Mouse (Mus musculus): ENCODE data around the gene Tmem161a. TPM values are rescaled to one million over a fixed set of nuclear protein-coding genes. Genes with fewer than 3 reads are reported as not detected.
"Not testable (repeated sequence)": the region's sequence is repeated elsewhere in the genome, so short reads cannot be mapped to it uniquely, and the experiment has no call there.

Gene Tmem161a
- total RNA-seq, 2 experiments from 2014 or later, result 48.7 to 59.9 TPM

DNA sequence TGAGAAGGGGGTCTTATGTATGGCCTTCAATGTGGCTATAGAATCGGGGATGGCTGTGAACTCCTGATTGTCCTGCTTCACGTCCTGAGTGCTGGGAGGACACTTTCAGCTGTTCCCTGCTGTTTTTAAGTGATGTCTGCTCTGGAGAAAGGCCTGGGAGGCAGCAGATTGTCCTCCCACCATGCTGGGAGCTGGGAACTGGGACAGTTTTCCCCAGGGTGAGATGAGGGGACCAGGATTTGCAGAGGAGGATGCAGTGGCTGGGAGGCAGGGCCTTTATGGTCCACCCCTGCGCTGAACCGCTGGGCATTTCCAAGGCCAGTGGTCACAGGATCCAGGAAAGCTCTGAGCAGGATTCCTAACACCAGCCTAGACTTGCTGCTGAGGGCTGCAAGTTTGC lies 30.9 kb downstream of the Tmem161a start:
- DNase-seq (ENCODE audit: extremely low spot score in 1 of 2, low spot score in 1 of 2), result no peak

DNA sequence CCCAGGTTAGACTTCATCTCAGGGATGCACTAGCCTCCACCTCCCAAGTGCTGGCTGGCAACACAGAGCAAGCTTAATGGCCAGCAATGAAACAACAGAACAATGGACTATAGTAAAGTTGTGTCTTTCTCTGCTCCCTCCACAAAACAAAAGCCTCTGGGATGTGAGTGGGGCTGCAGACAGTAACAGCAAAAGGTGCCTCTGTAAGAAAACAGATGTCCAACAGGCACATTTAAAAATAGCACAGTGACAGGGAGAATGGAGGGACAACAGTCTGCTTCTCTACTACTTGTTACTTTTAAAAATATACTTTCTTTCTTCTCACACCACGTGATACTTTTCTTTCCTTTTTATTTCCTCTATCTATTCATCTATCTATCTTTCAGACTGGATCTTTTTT lies 32.6 kb downstream of the Tmem161a start:
- DNase-seq (ENCODE audit: extremely low spot score in 1 of 2, low spot score in 1 of 2), result no peak

DNA sequence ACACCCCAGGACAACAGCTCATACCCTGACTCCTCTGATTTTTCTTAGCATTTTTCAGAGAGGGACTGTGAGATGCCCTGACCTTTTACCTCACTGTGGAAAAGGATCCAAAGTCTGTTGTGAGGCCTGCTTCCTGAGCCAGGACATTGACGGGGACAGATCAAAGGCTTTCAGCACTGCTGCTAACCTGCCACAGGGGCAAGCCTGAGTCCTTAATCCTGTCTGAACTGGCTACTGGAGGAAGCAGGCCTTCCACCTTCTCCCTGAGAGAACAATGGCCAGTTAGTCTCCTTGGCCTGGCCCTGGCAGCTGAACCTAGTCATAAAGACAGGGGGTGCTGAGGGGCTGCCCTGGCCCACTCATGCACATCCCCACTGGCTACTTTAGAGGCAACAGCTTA lies 36.0 kb downstream of the Tmem161a start:
- DNase-seq (ENCODE audit: extremely low spot score in 1 of 2, low spot score in 1 of 2), result no peak

DNA sequence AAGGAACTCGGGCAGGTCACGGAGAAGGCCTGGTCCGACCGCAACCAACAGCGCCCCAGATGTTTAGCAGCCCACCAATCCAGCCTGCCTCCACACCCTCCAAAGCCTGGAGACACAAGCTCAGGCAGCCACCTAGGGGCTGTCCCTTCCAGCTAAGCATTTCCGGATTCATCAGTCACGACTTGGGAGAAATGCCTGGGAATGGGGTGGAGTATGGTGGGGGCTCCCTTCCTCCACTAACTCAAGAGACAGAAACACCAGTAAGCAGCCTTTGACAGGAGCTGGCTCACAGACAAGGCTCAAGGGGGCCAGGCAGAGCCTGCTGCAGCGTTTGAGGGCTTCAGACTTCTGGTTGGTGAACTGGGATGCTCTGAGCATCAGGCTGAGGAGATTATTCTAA lies 38.4 kb downstream of the Tmem161a start:
- DNase-seq (ENCODE audit: extremely low spot score in 1 of 2, low spot score in 1 of 2), result no peak

DNA sequence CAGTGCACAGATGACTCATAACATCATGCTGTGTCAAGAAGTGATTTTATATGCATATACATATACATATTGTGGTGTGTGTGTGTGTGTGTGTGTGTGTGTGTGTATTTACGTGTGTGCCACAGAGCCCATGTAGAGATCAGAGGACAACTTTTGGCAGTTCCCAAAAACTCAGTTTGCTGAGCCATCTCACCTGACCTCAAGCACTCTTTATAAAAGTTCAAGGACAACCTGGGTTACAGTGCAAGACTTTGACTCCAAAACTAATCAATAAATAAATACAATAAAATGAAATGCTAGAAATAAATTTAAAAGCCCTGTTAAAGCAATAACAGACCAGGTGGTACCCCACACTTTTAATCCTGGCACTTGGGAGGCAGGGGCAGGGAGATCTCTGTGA lies 39.1 kb downstream of the Tmem161a start:
- no peak for DNase-seq (ENCODE audit: extremely low spot score in 1 of 2, low spot score in 1 of 2)

DNA sequence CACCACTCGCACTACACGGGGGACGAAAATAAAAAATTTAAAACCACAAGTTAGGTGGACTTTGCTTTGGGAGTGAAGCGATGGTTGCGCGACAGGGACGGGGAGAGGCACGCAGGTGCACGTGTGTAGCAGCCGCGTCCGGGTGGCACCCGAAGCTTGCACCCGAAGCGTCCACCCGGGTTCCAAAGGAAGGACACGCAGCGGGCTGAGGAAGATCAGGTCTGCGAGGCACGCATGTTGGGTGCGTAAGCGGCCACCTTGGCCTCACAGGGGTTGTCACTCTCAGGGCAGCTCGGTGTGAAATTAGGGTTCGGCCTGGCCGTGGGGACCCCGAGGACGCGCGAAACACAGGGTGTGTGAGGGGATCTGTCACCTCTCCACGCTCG lies 39.6 kb downstream of the Tmem161a start:
- DNase-seq (ENCODE audit: extremely low spot score in 1 of 2, low spot score in 1 of 2), result peak in 1 of 2 experiments; percentile 42

DNA sequence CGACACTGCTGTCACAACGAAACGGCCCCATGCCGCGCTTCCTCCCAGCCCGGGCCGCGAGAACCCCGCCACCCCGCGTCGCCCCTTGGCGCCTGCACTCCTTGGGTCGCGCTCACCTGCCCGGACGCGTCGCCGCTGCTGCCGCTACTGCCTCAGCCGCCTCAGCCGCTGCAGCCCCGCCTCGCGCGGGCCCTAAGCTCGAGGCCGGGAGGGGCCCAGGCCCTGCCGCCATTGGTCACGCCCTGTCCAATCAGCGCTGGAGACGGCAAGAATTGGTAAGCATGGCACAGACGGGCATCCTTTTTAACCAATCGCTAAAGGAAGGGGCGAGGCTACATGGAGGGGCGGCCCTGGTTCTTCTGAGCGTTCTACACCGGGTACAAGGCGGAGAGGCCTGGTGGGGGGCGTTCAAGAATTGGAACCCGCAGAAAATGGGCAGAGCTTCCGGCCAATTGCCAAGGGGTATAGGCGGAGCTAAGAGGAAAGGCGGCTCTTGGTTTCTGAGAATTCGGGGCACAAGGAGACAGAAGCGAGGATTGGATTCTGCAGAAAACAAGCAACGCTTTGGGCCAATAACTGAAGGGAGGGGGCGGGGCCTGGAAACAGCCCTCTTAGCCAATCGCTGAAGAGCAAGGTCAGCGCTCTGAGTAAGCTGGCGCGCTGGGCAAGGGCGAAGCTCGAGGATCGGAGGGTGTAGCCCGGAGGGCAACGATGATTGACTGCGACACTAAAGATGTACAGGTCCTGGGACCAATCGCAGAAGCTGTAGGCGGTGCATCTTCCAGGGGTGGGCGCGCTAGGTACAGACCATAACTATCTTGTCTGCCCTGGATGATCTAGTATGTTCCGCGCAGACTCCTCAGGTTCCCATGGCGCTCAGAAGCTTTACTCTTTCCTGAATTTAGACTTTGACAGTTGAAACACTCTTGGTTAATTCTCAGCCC lies 40.2 kb downstream of the Tmem161a start, which contains the start of gene Slc25a42:
Gene Slc25a42 (minus strand): TSS at position 194 of the 944 bp plus-strand sequence.
- DNase-seq (ENCODE audit: extremely low spot score in 1 of 2, low spot score in 1 of 2), result peak; percentile 86 to 90

DNA sequence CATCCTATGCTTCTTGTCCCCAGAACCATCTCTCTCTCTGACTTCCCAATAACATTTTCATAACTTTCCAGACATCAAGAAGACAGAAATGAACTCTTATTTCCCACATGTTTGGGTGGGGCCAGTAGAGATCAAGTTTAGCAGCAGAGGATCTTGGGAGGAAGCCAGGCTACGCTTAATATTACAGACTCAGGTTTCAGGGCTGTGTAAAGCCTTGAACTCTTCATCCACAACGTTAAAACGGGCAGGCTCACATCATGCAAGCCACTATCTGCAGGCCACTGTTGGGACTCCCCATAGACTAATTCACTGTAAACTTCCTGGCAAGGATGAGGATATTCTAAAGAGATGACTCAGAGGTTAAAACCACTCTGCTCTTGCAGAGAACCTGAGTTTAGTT lies 42.3 kb downstream of the Tmem161a start:
- no peak for DNase-seq (ENCODE audit: extremely low spot score in 1 of 2, low spot score in 1 of 2)

DNA sequence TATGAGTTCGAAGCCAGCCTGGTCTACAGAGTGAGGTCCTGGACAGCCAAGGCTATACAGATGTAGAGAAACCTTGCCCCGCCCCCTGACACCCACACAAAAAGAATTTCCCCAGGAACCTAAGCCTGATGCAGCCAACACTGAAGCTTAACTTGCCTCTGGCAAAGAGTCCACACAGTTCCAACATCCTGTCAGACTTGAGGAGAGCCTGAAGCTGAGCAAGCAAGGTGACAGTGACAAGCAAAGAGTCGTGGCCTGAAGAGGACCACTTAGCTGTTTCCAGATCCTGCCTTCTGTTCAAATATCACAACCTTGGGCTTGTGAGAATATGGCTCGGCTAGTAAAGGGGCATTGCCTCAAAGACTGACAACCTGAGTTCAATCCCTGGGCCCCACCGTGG lies 42.9 kb downstream of the Tmem161a start:
- DNase-seq (ENCODE audit: extremely low spot score in 1 of 2, low spot score in 1 of 2), result no peak

DNA sequence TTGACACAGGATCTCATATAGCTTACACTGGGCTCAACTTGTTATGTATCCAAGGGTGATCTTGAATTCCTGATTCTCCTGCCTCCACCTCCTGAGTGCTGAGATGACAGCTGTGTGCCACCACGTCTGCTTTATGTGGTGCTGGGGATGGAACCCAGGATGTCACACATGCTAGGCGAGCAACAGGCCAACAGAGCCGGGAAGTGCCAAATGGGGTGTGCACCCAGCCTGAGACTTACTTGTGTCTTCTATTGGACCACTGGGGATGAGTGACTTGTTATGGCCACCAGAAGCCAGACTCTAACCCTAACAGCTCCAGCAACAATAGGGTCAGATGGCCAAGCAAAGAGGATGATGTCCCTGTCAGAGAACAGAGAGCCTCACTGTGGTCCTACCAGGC lies 44.0 kb downstream of the Tmem161a start:
- DNase-seq (ENCODE audit: extremely low spot score in 1 of 2, low spot score in 1 of 2), result not testable (repeated sequence)

DNA sequence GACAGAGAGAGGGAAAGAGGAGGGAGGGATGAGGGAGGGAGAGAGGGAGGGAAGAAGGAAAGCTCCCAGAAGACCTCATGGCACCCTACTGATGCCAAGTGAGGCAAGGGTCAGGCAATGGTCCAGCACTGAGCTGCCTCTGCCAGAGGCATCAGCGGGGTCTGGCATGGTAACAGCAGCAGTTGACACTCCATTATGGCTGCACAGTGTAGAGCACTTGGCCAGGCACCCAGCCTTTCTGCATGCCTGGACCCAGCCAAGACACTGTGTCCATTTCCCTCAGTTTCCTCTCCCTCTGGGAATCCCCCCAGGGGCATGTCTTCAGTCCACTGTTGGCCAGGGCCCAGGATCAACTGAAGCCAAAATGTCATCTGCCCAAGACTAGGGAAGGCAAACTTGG lies 44.4 kb downstream of the Tmem161a start:
- peak; percentile 29 to 62 for DNase-seq (ENCODE audit: extremely low spot score in 1 of 2, low spot score in 1 of 2)

DNA sequence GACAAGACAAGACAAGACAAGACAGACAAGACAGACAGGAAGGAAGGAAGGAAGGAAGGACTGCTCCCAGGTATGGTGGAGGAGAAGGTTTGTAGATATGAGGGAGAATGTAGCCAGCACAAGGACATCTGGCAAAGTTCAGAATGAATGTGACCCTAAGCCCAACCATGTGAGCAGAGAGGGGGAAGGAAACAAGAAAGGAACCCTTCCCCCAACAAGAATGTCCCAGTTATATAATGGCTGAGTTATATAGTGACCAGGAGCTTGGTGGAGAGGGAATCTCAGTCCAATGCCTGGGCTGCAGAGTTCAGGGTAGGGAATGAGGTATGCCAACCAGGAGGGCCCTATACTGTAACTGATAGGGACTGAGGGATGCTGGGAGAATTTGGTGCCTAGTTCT lies 45.3 kb downstream of the Tmem161a start:
- DNase-seq (ENCODE audit: extremely low spot score in 1 of 2, low spot score in 1 of 2), result no peak

DNA sequence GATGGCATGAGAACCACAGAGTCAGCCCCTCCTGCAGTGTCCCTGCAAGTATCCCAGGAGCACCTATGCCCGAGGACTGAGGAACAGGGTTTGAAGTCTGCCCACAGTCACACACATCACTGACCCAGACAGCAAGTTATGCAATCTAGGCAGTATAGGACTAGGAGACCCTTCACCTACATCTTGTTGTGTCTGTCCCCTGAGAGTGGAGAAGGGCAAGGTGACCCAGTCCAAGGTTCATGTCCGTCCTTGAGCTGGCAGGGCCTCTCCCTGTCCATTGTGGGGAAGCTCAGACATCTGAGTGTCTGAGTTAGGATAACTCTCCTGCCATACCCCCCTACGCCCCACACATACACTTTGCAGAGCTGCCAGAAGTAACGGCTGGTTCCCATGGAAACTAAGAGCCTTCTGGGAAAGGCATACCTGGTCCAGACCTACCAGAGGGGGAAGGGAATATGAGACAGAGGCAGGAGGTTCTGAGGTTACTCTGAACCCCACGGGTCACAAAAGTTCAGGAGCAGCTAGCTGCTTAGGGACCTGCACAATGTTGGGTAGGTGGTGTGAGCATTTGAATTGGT lies 47.0 kb downstream of the Tmem161a start:
- DNase-seq (ENCODE audit: extremely low spot score in 1 of 2, low spot score in 1 of 2), result no peak

DNA sequence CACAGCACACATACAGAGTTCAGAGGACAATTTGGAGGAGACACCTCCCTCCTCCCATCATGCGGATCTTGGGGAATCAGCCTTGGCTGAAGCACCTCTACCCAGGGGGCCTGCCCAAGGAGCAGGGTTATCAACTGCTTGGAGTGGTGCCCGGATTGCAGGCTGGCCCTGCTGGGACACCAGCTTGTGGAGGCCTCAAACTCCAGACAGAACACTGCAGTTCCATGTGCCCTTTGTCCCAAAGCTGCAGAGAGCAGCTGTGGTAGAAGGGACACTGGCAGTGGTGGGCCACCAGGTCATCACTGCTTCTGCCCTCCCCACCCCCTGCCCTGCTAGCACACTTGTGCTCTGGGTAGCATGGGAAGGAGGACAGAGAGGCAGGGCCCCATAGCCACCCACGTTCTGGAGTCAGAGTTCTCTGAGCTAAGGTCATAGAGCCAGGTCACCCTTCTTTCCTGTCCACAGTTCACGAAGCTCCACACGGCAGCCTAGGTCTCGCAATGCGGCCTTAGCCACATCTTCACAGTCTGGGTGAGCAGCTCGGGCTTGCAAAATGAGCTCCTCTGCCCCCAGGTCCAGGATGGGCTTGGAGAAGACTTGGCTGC lies 48.2 kb downstream of the Tmem161a start:
- no peak for DNase-seq (ENCODE audit: extremely low spot score in 1 of 2, low spot score in 1 of 2)

DNA sequence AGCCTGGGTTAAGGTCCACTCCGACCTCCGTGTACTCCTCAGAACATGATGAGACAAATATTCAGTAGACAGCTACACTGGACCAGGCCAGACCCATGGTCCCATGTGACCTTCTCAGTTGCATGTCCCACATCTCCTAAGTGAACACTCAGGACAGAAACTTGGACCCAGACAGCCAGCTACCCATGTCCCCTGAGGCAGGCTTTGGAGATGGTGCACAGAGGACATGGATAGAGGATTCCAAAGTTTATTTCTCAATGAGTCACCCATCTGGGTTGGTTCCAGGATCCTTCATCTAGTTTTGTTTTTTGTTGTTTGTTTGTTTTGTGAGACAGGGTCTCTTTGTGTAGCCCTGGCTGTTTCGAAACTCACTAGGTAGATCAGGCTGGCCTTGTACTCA lies 48.8 kb downstream of the Tmem161a start:
- DNase-seq (ENCODE audit: extremely low spot score in 1 of 2, low spot score in 1 of 2), result no peak

DNA sequence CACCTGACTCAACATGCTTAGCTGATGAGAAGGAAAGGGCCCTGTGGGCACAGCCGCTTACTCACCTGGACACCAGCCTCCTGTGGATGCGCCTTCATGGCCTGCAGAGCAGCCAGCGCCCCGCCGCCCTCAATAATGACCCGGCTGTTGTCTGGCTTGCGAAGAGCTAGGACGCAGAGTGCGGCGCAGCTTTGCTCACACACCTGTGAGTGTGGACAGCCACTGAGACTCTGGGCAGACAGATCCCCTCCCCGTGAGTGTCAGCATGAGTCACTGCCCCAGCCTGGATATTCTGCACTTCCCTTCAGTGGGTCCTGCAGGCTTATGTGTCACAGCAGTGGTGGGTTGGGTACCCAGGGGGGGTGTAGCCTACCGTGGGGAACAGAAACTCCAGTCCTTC lies 49.9 kb downstream of the Tmem161a start:
- DNase-seq (ENCODE audit: extremely low spot score in 1 of 2, low spot score in 1 of 2), result no peak

DNA sequence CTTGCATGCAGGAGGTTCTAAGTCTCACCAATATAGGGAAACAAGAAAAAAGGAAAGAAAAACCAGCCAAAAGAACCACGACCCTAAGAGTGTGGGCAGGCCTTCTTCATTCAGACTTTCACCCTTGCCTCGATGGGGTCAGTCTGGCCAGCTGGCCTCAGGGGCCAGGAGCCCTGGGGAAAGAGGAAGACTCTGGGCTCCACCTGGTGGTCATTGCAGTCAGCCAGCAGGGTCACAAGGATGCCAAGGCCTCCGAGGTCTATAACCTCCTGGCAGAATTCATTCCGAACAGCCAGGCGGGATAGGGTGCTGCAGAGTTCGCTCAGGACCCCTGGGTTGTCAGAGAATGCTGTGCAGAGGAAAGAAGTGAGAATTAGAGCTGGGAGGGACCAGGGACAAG lies 51.2 kb downstream of the Tmem161a start:
- DNase-seq (ENCODE audit: extremely low spot score in 1 of 2, low spot score in 1 of 2), result peak in 1 of 2 experiments; percentile 50

DNA sequence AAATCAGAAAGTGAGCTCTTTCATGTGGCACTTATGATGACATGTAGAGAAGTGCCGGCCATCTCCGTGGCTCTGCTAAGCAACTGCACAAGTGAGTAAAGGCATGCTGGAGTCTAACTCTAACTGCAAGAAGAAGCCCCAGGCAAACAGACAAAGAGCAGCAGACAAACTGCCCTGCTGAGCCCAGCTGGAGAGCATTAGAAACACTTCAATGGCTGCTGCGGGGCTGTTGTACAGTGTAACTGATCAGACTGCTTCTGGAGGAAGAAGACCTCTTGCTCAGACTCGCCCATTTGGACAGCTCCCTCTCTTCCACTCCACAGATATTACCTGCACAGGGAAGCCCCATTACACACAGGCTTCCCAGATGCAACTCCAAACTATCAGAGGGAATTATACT lies 55.8 kb downstream of the Tmem161a start:
- DNase-seq (ENCODE audit: extremely low spot score in 1 of 2, low spot score in 1 of 2), result no peak

DNA sequence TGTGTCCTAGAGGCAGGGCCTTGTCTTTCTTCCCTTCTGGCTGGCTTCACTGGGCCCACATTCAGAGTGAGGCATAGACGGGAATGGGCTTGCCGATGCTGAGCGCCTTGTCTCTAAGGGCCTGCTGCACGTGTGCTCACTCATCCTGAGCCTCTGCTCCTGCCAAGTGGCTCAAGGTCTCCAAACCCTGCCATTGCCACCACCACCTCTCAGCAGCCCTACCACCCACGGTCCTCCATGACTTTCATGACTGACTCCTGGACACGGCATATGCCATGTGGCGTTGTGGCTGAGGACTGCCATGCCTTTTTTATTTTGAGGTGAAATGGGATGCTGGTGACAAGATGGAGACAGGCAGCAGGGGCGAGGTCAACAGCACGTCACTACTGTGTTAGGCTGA lies 58.7 kb downstream of the Tmem161a start:
- no peak for DNase-seq (ENCODE audit: extremely low spot score in 1 of 2, low spot score in 1 of 2)

Measured in layer of hippocampus, postnatal 25 days (tissue).